Mouse (Mus musculus): ENCODE results near the gene Tmem221.
"Not testable (repeated sequence)": the region's sequence is repeated elsewhere in the genome, so short reads cannot be mapped to it uniquely, and the experiment has no call there.

Tmem221 gene

DNA sequence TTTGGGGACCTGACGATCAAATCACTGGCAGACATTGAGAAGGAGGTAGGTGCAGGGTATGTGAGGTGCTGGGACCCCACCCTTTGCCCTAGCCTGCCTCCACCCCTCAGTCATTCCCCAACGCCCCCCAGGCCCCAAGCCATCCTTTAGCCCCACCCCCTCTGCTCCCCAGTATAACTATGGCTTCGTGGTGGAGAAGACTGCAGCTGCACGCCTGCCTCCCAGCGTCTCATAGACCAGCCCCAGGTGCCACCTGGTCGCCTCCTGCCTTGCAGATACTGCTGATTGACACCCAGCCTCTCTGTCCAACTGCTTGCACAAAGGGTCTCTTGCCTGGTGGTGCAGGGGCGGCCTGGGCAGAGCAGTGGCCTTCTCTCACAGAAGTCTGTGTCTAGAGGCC, 11.1 kb downstream of the Tmem221 start:
- no peak for DNase-seq (ENCODE audit: low spot score)

DNA sequence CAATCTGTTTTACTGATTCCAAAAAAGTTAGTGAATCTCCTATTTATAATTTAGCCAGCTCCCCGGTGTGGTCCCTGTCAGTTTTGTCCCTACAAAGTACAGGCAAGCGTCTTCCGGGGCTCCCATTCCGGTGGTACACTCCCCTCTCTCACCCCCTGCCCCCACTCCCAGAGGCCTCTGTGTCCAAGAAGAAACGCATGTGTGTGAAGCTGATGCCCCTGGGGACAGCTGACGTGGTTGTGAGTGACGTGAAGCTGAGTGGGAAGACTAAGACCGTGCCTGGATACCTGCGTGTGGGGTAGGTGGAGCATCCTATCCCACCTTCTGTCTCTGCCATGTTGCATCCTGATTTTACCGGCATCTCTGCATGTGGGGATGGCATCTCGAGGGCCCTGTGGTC, 13.6 kb downstream of the Tmem221 start:
- no peak for DNase-seq (ENCODE audit: low spot score)

DNA sequence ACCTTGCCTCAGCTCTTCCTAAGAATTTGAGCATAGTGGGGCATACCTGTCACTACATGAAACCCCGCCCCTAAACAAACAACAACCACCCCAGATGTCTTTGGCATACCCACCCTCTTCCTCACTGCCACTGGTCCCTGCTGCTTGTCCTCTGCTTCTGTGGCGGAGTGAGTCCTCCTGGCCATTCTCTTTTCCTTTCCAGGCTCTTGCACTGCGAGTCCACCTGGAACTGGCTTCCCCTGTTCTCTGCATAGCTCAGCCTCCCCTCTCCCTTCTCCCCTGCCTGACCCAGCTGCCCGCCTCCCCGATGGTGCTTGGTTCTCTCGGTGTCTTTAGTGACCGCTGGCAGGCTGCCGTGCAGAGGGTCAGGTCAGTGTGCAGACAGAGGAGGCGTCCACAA, 14.9 kb downstream of the Tmem221 start:
- no peak for DNase-seq (ENCODE audit: low spot score)

DNA sequence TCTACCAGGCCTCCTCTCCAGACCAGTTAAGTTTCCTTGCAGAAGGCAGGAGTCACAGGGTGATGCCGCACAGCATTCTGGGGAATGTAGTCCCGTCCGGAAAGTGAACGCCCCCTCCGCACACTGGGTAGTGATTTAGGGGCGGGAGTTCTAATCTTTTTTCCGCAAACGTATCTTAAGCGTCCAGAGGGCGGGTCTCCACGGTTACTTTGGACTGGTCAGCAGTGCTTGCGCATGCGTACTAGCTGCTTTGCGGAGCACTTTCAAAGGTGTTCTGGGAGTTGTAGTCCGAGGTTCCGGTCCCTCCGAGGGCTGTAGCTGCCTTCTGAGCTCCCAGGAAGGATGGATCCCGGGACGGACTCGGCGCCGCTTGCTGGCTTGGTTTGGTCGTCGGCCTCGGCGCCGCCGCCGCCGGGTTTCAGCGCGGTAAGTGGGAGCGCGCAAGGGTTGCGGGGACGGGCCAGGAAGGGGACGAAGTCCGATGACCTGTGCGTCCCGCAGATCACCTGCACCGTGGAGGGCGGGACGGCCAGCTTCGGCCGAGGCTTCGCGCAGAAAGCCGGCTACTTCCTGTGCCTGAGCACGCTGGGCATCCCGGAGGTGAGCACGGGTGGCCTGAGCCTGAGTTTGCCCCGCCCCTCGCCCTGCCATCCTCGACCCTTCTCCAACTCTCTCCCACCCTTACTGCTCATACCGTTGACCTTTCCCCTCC, 15.9 kb downstream of the Tmem221 start, which contains the start of gene Mvb12a:
Gene Mvb12a, plus strand, starts transcription at position 291 of the 712 bp plus-strand sequence.
- peak; percentile 98 for DNase-seq (ENCODE audit: low spot score)

GRCm38 (mm10) chr8:71537028-71537867, 21.4 kb downstream of the Tmem221 start, which contains the start of gene Bst2:
TSS of gene Bst2 (minus strand) at chr8:71537456.
- DNase-seq (ENCODE audit: low spot score) = peak; percentile 94

- no peak for DNase-seq (ENCODE audit: low spot score)
These were observed 23.0 kb downstream of the Tmem221 start for GRCm38 (mm10) chr8:71535663-71536062.

DNA sequence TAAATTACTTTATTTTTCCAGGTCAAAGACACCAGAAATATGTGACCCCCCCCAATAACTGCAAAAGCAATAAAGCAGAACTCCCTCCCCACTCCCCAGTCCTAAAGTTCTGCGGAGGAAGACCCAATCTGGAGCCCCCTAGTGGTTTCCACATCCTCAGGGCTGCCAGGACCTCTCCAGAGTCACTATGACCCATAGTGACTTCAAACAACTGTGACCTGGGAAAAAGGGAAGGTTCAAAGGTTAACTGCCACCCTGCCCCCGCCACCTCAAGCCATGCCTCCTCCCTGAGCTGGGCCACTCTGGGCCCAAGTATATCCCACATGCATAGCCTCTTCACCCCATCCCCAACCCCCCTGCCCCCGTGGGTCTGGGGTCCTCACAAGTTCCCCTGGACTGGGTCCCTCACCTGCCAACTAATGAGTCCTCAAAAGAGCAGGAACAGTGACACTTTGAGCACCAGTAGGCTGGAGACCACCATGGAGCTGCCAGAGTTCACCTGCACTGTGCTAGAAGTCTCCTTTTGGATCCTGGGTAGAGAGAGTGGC, 24.3 kb downstream of the Tmem221 start:
- DNase-seq (ENCODE audit: low spot score) = peak; percentile 53

GRCm38 (mm10) chr8:71530735-71531467, 27.8 kb downstream of the Tmem221 start:
- DNase-seq (ENCODE audit: low spot score) = not testable (repeated sequence)

DNA sequence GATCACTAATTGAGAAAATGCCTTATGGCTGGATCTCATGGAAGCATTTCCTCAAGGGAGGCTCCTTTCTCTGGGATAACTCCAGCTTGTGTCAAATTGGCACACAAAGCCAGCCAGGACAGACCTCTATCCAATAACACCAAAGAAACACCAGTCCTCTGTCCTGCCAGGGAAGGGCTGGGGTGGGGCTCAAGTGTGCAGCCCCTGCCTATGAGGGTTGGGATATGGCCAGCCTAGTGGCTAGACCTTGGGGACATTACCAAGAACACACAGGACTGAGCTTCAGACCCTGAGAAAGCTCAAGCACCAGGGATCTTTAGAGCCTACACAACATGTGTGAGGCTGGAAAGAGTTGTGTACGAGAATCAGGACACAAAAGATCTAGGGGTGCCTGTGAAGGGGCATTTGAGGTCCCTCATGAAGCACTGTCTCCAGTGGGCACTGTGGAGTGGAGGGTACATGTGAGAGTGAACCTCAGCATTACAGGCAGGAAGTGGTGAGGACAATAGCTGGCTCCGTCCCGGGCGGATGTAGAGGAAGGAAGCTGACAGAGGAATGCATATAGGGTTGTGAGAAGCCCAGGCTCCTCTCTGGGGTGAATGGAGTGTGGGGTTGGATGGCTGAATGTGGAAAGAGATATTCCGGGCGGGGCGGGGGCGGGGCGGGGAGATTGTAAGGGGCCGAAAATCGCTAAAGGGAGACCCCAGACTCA, 30.2 kb downstream of the Tmem221 start:
- no peak for DNase-seq (ENCODE audit: low spot score)

DNA sequence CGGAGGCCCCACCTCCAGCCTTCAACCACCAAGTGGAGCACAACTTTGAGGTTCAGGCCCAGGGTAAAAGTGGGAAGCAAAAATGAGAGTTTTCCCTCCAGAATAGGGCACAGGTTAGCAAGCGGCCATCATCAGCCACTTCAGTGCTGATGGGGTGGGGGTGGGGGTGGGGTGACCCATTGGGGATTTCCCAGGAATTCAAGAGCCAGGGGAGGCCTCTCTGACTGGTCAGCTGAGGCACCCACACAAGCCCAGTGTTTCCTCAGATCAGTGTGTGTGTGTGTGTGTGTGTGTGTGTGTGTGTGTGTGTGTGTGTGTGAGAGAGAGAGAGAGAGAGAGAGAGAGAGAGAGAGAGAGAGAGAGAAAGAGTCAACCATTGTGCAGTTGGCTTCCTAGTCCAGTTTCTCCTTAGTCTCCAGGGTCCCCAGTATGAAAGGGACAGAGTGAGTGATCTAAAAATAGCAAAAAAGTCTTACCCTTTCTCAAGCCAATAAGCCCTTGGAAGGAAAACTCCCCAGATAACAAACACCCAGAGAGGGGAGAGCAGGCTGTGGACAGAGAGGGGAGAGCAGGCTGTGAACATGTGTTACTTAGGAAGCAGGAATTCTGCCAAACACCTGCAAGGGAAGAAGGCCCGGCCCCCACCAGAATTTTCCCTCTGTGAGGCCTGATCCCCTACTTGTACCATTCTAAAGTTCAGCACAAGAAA, 31.4 kb downstream of the Tmem221 start:
- no peak for DNase-seq (ENCODE audit: low spot score)

DNA sequence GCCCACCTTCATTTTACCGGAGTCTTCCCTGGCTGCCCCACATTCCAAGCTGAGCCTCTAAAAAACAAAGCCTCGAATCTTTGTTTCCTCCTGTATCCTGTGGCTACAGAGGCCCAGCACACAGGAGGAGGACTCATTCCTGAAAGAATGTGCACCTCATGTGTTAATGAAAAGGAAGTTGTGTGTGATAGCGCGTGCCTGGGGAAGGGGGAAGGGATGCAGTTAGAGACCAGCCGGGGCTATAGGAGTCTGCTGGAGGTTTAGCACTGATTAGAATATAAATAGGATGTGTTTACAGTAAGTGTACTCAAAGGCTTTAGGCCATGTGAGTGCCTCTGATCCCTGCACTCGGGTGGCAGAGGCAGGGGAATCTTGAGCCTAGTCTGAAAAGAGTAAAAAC, 32.4 kb downstream of the Tmem221 start:
- no peak for DNase-seq (ENCODE audit: low spot score)

GRCm38 (mm10) chr8:71525226-71526050, 33.2 kb downstream of the Tmem221 start, which contains the start of gene Ccdc194:
TSS of gene Ccdc194 (minus strand) at chr8:71525711.
- DNase-seq (ENCODE audit: low spot score) = no peak

DNA sequence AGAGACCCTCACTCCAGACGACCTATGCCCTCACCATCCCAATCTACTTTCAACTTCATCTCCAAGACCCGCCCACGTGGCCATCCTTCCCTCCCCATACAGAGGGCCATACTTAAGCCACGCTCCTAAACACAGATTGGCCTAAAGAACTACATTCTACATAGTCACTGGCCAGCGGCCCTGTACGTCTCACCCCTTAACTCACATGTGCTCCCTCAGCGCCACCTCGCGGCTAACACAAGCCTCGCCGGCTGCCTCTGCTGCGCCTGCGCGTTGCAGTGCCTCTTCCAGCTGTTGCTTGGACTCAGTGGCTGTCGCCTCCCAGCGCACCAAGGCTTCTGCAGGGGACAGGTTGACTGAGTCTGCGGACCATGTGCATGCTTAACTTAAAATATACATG, 37.0 kb downstream of the Tmem221 start:
- DNase-seq (ENCODE audit: low spot score) = peak; percentile 88

GRCm38 (mm10) chr8:71519037-71519825, 39.4 kb downstream of the Tmem221 start:
- not testable (repeated sequence) for DNase-seq (ENCODE audit: low spot score)

GRCm38 (mm10) chr8:71516786-71517185, 41.9 kb downstream of the Tmem221 start:
- DNase-seq (ENCODE audit: low spot score) = peak; percentile 54

DNA sequence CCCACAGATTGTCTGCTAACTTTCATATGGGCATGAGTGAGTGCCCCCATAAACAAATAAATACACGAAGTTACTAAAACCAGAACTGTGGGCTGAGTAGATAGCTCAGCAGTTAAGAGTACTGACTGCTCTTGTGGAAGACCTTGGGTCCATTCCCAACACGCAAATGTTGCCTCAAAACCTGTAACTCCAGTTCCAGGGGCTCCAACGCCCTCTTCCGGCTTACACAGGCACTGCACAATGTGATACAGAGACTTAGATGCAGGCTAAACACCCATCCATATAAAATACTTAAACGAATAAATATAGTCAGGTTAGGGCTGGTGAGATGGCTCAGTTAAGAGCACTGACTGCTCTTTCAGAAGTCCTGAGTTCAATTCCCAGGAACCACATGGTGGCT, 43.6 kb downstream of the Tmem221 start:
- DNase-seq (ENCODE audit: low spot score) = no peak

DNA sequence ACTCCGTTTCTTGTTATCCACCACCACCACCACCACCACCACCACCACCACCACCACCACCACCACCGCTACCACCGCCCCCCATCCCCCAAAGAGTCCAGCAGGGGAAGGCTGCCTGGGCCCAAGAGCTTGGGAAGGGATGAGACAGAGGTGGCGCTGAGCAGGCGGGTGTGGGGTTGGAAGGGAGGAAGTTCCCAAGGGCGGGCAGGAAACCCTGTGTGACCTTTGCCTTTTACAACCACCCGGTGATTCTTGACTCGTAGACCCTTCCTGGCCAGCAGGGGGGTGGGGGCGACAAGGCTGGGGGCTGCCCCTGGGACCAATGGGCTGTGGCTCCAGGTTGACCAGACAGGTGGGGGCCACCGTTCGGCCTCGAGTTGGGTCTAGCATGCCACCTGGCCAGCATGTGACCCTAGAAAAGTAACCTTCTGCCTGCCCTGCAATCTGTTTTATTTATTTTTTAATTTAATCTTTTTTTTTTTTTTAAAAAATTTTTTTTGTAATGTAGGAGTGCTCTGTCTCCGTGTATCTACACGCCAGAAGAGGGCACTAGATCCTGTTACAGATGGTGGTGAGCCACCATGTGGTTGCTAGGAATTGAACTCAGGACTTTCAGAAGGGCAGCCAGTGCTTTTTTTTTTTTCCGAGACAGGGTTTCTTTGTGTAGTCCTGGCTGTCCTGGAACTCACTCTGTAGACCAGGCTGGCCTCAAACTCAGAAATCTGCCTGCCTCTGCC, 45.5 kb downstream of the Tmem221 start:
- DNase-seq (ENCODE audit: low spot score) = peak; percentile 37

DNA sequence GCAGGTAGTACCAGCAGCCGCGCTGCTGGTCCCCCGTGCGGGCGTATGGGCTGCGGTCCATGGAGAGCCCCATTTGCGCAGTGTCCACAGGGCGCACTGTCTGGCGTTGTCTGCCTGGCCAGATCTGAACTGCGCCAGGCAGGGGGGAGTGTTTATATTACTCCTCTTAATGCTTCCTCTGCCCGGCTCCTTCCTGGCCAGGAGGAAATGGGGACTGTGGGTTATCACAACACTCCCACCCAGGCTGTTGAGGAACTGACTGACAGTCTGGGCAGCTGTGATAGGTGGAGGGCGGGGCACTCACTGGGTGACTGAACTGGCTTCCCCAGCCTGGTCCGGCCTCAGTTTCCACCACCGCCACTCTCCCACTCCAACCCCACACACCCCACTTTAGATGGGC, 47.0 kb downstream of the Tmem221 start, which contains the start of gene Plvap:
Gene Plvap, minus strand, starts transcription at position 109 of the 400 bp plus-strand sequence.
- peak; percentile 46 for DNase-seq (ENCODE audit: low spot score)

Data from yolk sac, embryonic 10.5 days (tissue).